Mouse (Mus musculus): ENCODE data around the gene Adh7.

The Adh7 gene

GRCm38 (mm10) chr3:138225331-138225730 lies 7.8 kb downstream of the Adh7 start:
- DNase-seq = no peak

DNA sequence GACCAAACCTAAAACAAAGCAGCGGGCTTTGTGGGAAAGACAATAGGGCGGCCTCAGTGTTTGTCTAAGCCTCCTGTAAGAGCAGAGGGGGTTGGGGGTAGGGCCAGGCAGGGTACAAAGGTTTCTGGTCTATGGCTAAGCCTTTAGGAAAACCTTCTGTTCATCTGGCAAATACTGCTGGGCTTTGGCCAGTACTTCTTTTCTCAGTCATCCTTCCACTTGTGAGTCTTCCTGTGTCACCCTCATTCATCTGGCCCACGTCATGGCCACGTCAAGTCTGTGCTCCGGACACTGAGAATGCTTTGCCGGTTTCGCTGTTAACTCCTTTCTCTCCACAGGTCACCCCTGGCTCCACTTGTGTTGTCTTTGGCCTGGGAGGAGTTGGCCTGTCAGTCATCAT lies 8.3 kb downstream of the Adh7 start:
- DNase-seq = no peak

DNA sequence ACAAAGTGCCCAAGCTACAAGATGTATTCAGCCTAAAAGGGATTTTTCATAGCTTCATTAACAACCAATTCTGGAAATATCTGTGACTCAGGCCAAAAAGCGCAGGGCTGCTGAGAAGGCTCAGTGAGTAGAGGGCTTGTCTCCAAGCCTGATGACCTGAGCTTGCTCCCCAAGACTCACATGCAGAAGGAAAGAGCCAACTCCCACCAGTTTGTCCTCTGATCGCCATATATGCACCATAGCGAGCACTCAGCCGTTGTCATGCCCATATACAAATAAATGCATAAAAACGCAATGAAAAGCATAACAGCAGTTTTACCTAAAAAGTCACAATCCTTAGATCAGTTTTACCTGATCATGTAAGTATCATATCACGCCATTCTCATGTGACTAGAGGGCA lies 8.9 kb downstream of the Adh7 start:
- DNase-seq = no peak

DNA sequence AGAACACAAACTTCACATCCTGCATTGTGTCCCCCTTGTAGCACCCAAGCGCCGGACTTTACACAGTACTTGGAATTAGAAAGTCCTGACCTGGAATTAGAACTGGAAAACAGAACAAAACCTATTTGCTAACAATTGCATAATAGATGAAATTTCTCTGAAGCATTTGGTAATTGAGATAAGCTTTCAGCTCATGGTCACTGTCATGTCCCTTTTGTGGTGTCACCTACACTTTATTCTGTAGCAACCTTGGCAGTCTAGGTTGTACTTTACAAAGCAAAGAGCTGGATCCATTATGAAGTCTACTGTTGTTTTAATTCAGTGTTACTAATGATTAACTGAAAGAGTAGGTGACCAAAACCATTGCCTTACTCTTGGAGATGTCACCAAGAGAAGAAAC lies 9.5 kb downstream of the Adh7 start:
- DNase-seq = no peak

DNA sequence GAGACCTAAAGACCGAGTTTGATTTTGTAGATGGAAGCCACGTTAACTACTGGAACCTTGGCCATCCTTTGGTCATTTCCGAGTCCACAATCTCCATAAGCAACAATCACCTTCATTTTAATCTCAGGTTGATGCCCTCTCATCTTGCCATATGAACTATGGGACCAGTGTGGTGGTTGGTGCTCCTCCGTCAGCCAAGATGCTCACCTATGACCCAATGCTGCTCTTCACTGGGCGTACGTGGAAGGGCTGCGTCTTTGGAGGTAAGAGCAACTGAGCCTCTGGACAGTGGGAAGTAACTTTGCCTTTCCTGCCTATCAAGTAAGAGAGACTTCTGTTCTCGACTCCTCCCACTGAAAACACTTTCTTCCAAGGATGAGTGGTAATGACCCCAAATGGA lies 10.2 kb downstream of the Adh7 start:
- DNase-seq = no peak

GRCm38 (mm10) chr3:138229448-138229847 lies 11.9 kb downstream of the Adh7 start:
- no peak for DNase-seq

GRCm38 (mm10) chr3:138230266-138230665 lies 12.7 kb downstream of the Adh7 start:
- DNase-seq = no peak

DNA sequence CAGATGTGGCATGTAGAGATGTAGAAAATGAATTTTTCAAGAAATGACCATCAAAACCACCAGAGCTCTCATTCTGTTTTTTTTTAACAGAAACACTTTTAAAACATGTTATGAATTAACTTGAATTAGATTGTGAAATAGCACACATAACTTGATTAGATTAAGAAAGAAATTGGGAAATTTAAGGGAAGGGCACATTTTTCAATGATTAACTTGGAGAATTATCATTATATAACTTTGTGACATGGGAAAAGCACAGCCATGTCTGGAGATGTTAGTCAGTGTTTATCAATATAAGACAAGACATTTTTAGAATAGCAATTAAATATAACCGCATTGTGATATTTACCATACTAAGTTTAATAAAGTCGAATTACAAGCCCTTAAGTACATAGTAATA lies 14.0 kb downstream of the Adh7 start:
- no peak for DNase-seq

- no peak for DNase-seq
Measured at GRCm38 (mm10) chr3:138236546-138237163, 19.1 kb downstream of the Adh7 start.

- no peak for DNase-seq
Measured at GRCm38 (mm10) chr3:138238046-138238445, 20.5 kb downstream of the Adh7 start.

DNA sequence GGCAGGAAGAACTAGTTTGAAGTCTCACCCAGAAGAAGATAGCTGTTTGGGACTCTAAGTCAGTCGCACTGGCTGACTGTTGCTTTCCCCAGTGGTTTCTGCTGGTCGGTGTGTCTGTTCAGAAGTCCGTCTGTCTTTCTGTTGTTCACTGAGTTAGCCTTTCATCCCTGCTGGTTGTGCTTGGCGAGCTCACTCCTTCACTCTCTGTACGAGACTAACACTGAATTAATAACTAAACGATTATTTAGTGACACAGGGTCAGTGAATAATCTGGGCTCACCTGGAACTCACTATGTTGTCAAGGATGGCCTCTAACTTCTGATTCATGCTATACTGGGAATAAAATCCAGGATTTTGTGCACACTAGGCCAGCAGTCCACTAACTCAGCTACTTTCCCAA lies 21.9 kb downstream of the Adh7 start:
- DNase-seq = no peak

DNA sequence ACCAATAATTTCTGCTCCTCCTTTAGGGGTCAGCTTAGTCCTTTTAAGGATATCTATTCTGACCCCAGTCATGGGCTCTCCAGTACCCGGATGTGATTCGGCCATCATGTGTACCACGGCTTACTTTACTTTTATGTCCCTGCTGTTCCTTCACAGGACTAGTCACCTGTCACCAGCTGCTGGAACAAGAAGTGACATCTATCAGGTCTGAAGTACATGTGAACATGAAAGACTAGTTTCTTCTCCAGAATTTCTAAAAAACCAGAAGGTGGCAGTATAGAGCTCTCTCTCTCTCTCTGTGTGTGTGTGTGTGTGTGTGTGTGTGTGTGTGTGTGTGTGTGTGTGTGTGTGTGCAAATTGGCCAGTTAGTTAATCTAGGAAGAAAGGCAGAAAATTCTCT lies 22.9 kb downstream of the Adh7 start:
- no peak for DNase-seq

DNA sequence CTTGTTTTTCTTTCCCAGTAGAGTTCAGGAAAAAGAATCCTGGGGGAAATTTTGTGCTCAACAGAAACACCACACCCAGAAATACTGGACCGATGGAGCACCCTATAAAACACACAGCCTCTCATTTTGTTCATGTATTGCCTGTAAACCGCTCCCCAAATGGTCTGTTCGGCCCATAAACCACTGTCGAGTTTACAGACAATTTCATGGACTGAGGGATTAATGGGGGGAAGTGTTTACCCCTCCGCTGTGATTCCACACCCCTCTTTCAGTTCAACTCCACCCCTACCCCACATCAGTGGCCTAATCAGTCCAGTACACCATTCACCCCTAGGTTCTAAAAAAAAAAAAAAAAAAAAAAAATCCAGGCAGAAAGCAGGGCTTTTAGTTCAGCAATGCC lies 23.4 kb downstream of the Adh7 start:
- no peak for DNase-seq

DNA sequence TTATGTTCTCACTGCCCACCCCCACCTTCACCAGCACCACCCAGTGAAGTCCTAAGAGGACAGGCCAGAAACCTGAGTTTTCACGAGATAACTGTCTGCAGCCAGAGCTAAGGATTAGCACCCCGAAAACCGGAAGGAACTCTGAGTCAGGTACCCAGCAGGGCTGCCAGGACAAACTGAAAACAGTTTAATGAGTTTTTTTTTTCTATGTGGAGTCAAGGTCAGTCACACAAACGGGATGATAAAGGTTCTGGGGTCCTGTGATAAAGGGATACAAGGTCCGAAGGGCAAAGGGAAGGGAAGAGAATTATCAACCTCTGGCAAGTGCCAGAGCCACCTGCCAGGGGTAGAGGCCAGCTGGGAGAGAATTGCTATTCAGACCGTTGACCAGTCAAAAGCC lies 23.8 kb downstream of the Adh7 start:
- no peak for DNase-seq

DNA sequence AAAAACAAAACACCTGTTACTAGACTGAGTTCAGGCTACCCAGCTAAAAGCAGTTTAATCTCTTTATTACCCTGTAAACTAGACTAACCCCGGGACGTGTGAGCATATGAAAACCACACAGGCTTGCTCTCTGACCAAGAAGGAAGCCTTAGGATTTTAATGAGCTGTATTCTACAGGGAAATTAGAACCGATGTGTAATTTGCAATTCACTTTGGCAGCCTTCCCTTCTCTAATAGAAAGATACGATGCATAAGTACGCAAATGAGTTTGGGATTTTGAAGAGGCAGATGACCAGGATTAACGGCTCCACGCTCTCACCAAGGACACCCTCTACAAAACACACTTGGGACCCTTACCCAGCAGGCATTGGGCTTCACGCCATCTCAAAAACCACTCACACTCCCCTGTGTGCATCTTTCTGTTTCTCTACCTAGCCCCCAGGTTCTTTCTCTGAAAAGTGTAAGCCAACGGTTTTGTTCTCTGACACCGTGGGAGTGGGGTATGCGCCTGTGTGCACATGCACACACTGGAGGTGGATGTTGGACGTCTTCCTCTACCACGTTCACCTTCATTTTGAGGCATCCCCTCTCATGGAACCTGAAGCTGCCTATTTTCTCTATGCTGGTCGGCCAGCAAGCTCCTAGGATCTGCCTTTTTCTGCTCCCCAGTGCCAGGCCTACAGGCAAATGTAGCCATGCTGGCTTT lies 24.6 kb downstream of the Adh7 start:
- DNase-seq = no peak

DNA sequence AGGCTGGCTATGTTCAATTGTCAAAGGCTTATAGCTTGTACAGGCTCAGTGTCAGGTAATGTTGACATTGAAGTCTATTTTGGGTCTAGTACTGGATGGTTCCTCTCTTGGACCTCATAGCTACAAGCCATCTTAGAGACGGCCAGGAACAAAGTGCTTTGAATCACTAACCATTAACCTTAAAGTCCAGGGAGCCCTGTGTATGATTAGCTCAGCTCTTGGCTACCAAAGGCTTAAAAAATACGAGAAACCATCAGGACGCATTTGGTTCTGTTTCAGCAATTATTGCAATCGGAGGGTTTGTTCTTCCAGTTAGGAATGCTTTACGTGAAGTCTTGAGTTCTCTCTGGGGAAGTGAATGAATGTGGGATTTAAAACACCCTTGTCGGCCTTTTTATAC lies 25.4 kb downstream of the Adh7 start:
- DNase-seq = no peak

- DNase-seq = no peak
Measured at GRCm38 (mm10) chr3:138244338-138244874, 26.8 kb downstream of the Adh7 start.

- no peak for DNase-seq
Measured at GRCm38 (mm10) chr3:138246511-138247020, 29.0 kb downstream of the Adh7 start.

DNA sequence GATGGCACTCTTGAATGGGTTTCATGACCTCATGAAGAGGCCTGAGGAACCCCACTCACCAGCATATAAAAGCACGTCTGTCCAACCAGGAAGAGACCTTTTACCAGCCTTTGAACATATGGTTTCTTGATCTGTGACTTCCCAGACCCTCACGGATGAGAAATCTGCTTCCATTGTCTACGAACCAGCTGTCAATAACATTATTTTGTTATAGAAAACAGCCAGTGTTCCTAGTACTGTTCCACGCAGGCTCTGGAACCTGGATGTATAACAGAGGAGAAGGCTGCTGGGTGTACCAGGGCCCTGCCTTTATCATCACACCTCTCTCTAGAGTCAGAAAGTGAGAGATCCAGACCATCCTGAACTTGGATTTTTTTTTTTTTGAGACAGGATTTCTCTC lies 29.7 kb downstream of the Adh7 start:
- DNase-seq = no peak

- no peak for DNase-seq
Measured at GRCm38 (mm10) chr3:138248011-138248410, 30.5 kb downstream of the Adh7 start.

GRCm38 (mm10) chr3:138248746-138249145 lies 31.2 kb downstream of the Adh7 start:
- no peak for DNase-seq

GRCm38 (mm10) chr3:138251156-138251555 lies 33.6 kb downstream of the Adh7 start:
- no peak for DNase-seq

DNA sequence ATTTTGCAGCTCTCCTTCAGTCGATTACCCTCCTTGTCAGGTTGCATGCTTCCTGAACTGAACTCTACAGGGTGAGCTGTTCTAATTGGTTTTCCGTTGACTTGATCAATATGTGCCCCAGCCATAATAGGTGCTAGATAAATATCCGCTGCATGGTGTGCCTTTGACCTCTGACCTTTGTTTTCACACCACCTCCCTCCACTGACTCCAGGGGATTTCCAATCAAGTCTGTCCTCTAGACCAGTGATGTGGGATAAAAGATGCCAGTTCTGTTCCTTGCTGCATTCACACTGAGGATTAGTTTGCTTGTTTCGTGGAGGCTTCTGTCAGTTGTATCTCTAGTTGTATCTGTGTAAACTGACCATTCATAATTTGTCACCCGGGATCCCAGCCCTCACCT lies 36.6 kb downstream of the Adh7 start:
- DNase-seq = no peak

GRCm38 (mm10) chr3:138255366-138255765 lies 37.8 kb downstream of the Adh7 start:
- DNase-seq = no peak
